Mouse (Mus musculus) thymus, postnatal 25 days (tissue): ENCODE measurements around the gene Galnt5.

Source experiments
- DNase-seq: peaks from one replicate; pipeline ENCODE4 v3.0.0; 2022

Gene Galnt5

GRCm38 (mm10) chr2:57997752-57998430, at the start of gene Galnt5:
Galnt5 (plus strand) TSS chr2:57997884.
- no peak for DNase-seq

- no peak for DNase-seq
Observed at GRCm38 (mm10) chr2:57951620-57952019, 46.1 kb upstream of the Galnt5 start.

- DNase-seq = no peak
Observed at GRCm38 (mm10) chr2:57960786-57961185, 36.9 kb upstream of the Galnt5 start.

GRCm38 (mm10) chr2:57982248-57982647, 15.4 kb upstream of the Galnt5 start:
- DNase-seq = no peak

- DNase-seq = no peak
Observed at GRCm38 (mm10) chr2:57991084-57991483, 6.6 kb upstream of the Galnt5 start.

GRCm38 (mm10) chr2:58001497-58001896, 3.8 kb downstream of the Galnt5 start:
- no peak for DNase-seq

GRCm38 (mm10) chr2:58007081-58007480, 9.4 kb downstream of the Galnt5 start:
- DNase-seq = no peak

- DNase-seq = no peak
Observed at GRCm38 (mm10) chr2:58023556-58023955, 25.9 kb downstream of the Galnt5 start.

- no peak for DNase-seq
Observed at GRCm38 (mm10) chr2:58026740-58027139, 29.1 kb downstream of the Galnt5 start.

- DNase-seq = no peak
Observed at GRCm38 (mm10) chr2:58029404-58029803, 31.7 kb downstream of the Galnt5 start.

GRCm38 (mm10) chr2:58031431-58031830, 33.7 kb downstream of the Galnt5 start:
- DNase-seq = no peak

GRCm38 (mm10) chr2:58035635-58036034, 38.0 kb downstream of the Galnt5 start:
- DNase-seq = no peak

GRCm38 (mm10) chr2:58036926-58037325, 39.2 kb downstream of the Galnt5 start:
- no peak for DNase-seq

GRCm38 (mm10) chr2:58041867-58042266, 44.2 kb downstream of the Galnt5 start:
- no peak for DNase-seq

- no peak for DNase-seq
Observed at GRCm38 (mm10) chr2:58052821-58053581, 55.3 kb downstream of the Galnt5 start, which contains the start of gene Ermn. Ermn (minus strand) TSS chr2:58052864.

GRCm38 (mm10) chr2:58055383-58055782, 57.7 kb downstream of the Galnt5 start:
- DNase-seq = peak; percentile 73

- no peak for DNase-seq
Observed at GRCm38 (mm10) chr2:58079849-58080248, 82.2 kb downstream of the Galnt5 start.

GRCm38 (mm10) chr2:58086420-58086819, 88.7 kb downstream of the Galnt5 start:
- no peak for DNase-seq

- no peak for DNase-seq
Observed at GRCm38 (mm10) chr2:58094818-58095217, 97.1 kb downstream of the Galnt5 start.
